Mouse (Mus musculus): ENCODE results near the gene Tmem63c. TPM values are rescaled to one million over a fixed set of nuclear protein-coding genes. Genes with fewer than 3 reads are reported as not detected.
A peak's percentile ranks its signal among the peaks of the same experiment; 100 is the strongest.

The Tmem63c gene
- polyA plus RNA-seq, 1 experiment: not detected

GRCm38 (mm10) chr12:87089701-87090100, 68.6 kb downstream of the Tmem63c start:
- Histone ChIP-seq H3K27ac (ENCODE audit: insufficient read depth, low read depth, low read length) (no peak overlapping the region), H3K4me3 (ENCODE audit: insufficient read depth, low read depth, low read length) (no peak overlapping the region), H3K4me1 (ENCODE audit: control insufficient read depth, insufficient read depth, low read length) (peaks cover 4% of the 10 kb centered on the region; the same call in 1 of the 2 replicates)
- WGBS: 85% methylated on average over 2 of the region's 2 CpGs
- TF ChIP-seq POLR2A (IDR thresholded peaks at IDR 0.05; ENCODE audit: insufficient read depth, low read depth, low read length) (no peak), CTCF (IDR thresholded peaks at IDR 0.05; ENCODE audit: insufficient read depth, low read depth, low read length) (no peak)

- TF ChIP-seq POLR2A (IDR thresholded peaks at IDR 0.05; ENCODE audit: insufficient read depth, low read depth, low read length) (no peak), CTCF (IDR thresholded peaks at IDR 0.05; ENCODE audit: insufficient read depth, low read depth, low read length) (no peak)
- 86% methylated on average over 2 of the region's 2 CpGs for WGBS
- H3K4me3 ChIP-seq (ENCODE audit: insufficient read depth, low read depth, low read length): no peak overlapping the region
- H3K27ac ChIP-seq (ENCODE audit: insufficient read depth, low read depth, low read length): no peak overlapping the region
- H3K4me1 ChIP-seq (ENCODE audit: control insufficient read depth, insufficient read depth, low read length): peaks cover 4% of the 10 kb centered on the region; the same call in 1 of the 2 replicates
Measured at GRCm38 (mm10) chr12:87091916-87092315, 70.8 kb downstream of the Tmem63c start.

GRCm38 (mm10) chr12:87093249-87093648, 72.1 kb downstream of the Tmem63c start:
- TF ChIP-seq POLR2A (IDR thresholded peaks at IDR 0.05; ENCODE audit: insufficient read depth, low read depth, low read length) (no peak), CTCF (IDR thresholded peaks at IDR 0.05; ENCODE audit: insufficient read depth, low read depth, low read length) (no peak)
- WGBS: 50% methylated on average over 4 of the region's 4 CpGs
- Histone ChIP-seq H3K4me1 (ENCODE audit: control insufficient read depth, insufficient read depth, low read length) (peaks cover 4% of the 10 kb centered on the region; the same call in 1 of the 2 replicates), H3K27ac (ENCODE audit: insufficient read depth, low read depth, low read length) (no peak overlapping the region), H3K4me3 (ENCODE audit: insufficient read depth, low read depth, low read length) (no peak overlapping the region)

DNA sequence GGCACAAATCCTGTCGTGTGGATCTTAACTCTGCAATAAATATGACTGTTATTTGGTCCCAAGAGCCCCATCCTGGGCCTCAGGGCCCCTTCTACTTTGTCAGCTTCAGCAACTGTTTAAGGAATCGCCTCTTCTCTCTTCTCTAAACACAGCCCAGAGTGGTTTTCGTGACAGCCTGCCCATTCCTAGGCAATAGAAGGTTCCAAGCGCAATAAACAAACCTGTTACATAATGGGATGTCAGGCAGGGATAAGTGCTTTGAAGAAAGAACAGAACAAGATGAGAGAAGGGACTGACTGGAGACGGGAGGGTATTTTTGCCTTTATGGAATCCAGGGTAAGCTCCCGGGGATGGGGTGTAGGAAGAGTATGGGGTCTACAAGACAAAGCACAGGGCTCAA, 72.5 kb downstream of the Tmem63c start:
- Histone ChIP-seq H3K4me3 (ENCODE audit: insufficient read depth, low read depth, low read length) (no peak overlapping the region), H3K4me1 (ENCODE audit: control insufficient read depth, insufficient read depth, low read length) (peaks cover 4% of the 10 kb centered on the region; the same call in 1 of the 2 replicates), H3K27ac (ENCODE audit: insufficient read depth, low read depth, low read length) (no peak overlapping the region)
- TF ChIP-seq CTCF (IDR thresholded peaks at IDR 0.05; ENCODE audit: insufficient read depth, low read depth, low read length): no peak
- TF ChIP-seq POLR2A (IDR thresholded peaks at IDR 0.05; ENCODE audit: insufficient read depth, low read depth, low read length): no peak
- 71% methylated on average over 6 of the region's 6 CpGs for WGBS

GRCm38 (mm10) chr12:87100331-87100730, 79.2 kb downstream of the Tmem63c start:
- no peak overlapping the region for H3K4me3 ChIP-seq (ENCODE audit: insufficient read depth, low read depth, low read length)
- H3K4me1 ChIP-seq (ENCODE audit: control insufficient read depth, insufficient read depth, low read length): peaks cover 10% of the 10 kb centered on the region
- H3K27ac ChIP-seq (ENCODE audit: insufficient read depth, low read depth, low read length): no peak overlapping the region
- WGBS: 68% methylated on average over 4 of the region's 4 CpGs
- TF ChIP-seq POLR2A (IDR thresholded peaks at IDR 0.05; ENCODE audit: insufficient read depth, low read depth, low read length) (no peak), CTCF (IDR thresholded peaks at IDR 0.05; ENCODE audit: insufficient read depth, low read depth, low read length) (no peak)

DNA sequence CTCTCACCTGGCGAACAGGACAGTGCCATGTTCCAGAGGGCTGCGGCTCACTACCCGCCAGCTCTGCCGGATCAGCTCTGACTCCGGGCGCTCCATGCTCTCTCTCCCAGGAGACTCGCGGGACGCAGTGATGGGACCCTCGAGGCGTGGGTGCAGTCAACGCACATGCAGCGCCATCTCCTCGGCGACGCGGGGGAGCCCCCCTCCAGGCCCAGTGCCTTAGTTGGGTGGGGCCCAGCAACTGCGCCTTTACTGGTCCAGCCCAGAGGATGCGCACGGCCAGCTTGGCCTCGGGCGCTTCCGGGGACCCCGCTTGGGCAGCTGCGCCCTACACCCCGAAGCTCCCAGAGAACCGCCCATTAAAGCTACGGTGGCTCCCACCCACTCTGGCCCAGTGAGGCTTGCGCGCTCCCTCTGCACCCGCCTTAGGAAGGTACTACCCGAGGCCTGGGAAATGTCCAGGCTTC, 81.1 kb downstream of the Tmem63c start, which contains the start of gene Ngb:
Gene Ngb, minus strand, starts transcription at position 375 of the 467 bp plus-strand sequence.
- Histone ChIP-seq H3K4me1 (ENCODE audit: control insufficient read depth, insufficient read depth, low read length) (peaks cover 10% of the 10 kb centered on the region), H3K4me3 (ENCODE audit: insufficient read depth, low read depth, low read length) (peak within 1 kb of the TSS; percentile 37), H3K27ac (ENCODE audit: insufficient read depth, low read depth, low read length) (no peak within 1 kb of the TSS)
- TF ChIP-seq POLR2A (IDR thresholded peaks at IDR 0.05; ENCODE audit: insufficient read depth, low read depth, low read length) (no peak), CTCF (IDR thresholded peaks at IDR 0.05; ENCODE audit: insufficient read depth, low read depth, low read length) (no peak)
- WGBS: 3% methylated on average over 32 of the region's 32 CpGs

DNA sequence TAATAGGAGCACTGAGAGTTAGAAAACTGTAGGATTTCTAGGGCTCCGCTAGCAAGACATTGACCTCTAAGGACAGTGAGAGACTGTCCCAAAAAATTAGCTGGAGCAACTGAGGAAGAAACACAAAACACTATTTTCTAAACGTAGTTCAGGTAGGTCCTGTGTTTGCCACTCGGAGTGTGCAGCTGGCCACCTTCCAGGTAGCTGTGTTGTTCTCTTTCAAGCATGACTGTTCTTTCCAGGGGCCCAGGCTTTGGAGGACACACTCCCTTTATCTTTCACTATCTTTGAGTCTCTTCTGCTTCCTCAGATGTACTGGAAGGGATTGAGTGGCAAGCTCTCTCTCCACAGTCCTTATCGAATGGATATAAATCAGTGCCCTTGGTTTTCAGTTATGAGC, 82.3 kb downstream of the Tmem63c start:
- Histone ChIP-seq H3K4me1 (ENCODE audit: control insufficient read depth, insufficient read depth, low read length) (peaks cover 14% of the 10 kb centered on the region), H3K4me3 (ENCODE audit: insufficient read depth, low read depth, low read length) (no peak overlapping the region), H3K27ac (ENCODE audit: insufficient read depth, low read depth, low read length) (no peak overlapping the region)
- WGBS: 92% methylated on average over 4 of the region's 4 CpGs
- no peak for TF ChIP-seq POLR2A (IDR thresholded peaks at IDR 0.05; ENCODE audit: insufficient read depth, low read depth, low read length)

DNA sequence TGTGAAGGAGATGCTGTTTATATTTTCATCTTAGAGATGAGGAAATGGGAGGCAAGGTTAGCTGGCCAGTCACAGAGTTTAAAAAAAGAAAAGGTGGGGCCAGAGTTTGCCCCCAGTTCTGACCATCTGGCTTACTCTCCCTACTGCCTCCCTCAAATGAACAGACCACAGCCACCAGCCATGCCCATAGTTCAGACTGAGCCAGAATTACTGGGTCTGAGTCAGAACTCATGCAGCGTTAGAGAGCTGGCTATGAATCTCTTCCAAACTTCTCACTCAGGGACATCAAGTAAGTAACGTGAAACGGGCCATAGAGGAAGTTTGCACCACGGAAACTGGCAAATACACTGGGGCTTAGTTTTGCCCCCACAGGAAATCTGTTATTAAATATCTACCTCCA, 83.7 kb downstream of the Tmem63c start:
- Histone ChIP-seq H3K4me1 (ENCODE audit: control insufficient read depth, insufficient read depth, low read length) (peaks cover 14% of the 10 kb centered on the region), H3K27ac (ENCODE audit: insufficient read depth, low read depth, low read length) (no peak overlapping the region), H3K4me3 (ENCODE audit: insufficient read depth, low read depth, low read length) (no peak overlapping the region)
- 76% methylated on average over 4 of the region's 4 CpGs for WGBS
- TF ChIP-seq POLR2A (IDR thresholded peaks at IDR 0.05; ENCODE audit: insufficient read depth, low read depth, low read length): no peak
- TF ChIP-seq CTCF (IDR thresholded peaks at IDR 0.05; ENCODE audit: insufficient read depth, low read depth, low read length): no peak

- TF ChIP-seq CTCF (IDR thresholded peaks at IDR 0.05; ENCODE audit: insufficient read depth, low read depth, low read length) (no peak), POLR2A (IDR thresholded peaks at IDR 0.05; ENCODE audit: insufficient read depth, low read depth, low read length) (no peak)
- Histone ChIP-seq H3K4me1 (ENCODE audit: control insufficient read depth, insufficient read depth, low read length) (peaks cover 10% of the 10 kb centered on the region), H3K27ac (ENCODE audit: insufficient read depth, low read depth, low read length) (no peak overlapping the region), H3K4me3 (ENCODE audit: insufficient read depth, low read depth, low read length) (no peak overlapping the region)
- WGBS: 52% methylated on average over 3 of the region's 3 CpGs
Measured at GRCm38 (mm10) chr12:87107357-87107977, 86.3 kb downstream of the Tmem63c start.

Data from olfactory bulb, adult 2 months (tissue).